Mouse (Mus musculus) layer of hippocampus, adult 8-10 months (tissue): ENCODE results near the gene Fgfr2. TPM values are rescaled to one million over a fixed set of nuclear protein-coding genes. Genes with fewer than 3 reads are reported as not detected.

Experiments
- DNase-seq, 2 experiments: peaks; one replicate each; pipeline ENCODE4 v3.0.0; 2022; ENCODE audit warnings: low spot score in 2 of 2
- total RNA-seq, 4 experiments: library from RNA; stranded (reverse); gene quantifications; 2 replicates each; pipeline ENCODE4 v1.2.4; 2022

Fgfr2 gene
- total RNA-seq, 4 experiments from 2014 or later = 60.7 to 72.9 (median 65.8) TPM

- peak; percentile 78 to 79 for DNase-seq
Measured at GRCm38 (mm10) chr7:130215348-130216252, 2907.6 kb downstream of the Fgfr2 start.

- DNase-seq = no peak
Measured at GRCm38 (mm10) chr7:130213156-130213555, 2910.0 kb downstream of the Fgfr2 start.

- DNase-seq = no peak
Measured at GRCm38 (mm10) chr7:130211411-130211810, 2911.7 kb downstream of the Fgfr2 start.

GRCm38 (mm10) chr7:130208601-130209000 is 2914.5 kb downstream of the Fgfr2 start:
- DNase-seq = no peak

DNA sequence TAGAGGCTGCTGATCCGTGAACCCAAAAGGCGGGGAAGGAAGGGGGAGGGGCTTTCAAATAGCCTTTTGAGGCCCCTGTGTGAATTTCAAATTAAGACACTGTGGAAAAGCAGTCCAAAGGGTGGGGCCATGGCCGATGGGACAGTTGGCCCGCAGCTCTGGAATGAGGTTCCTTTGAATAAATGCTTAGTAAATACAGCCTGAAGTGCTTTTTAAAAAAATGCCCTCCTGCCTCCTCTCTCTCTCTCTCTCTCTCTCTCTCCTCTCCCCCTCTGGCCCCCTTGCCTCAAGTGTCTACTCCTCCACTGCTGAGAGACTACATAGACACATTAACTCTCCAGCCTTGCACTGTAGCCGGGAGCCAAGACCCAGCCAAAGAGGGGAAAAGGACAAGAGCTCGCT is 2917.0 kb downstream of the Fgfr2 start:
- no peak for DNase-seq

GRCm38 (mm10) chr7:130205140-130205539 is 2918.0 kb downstream of the Fgfr2 start:
- DNase-seq = no peak

DNA sequence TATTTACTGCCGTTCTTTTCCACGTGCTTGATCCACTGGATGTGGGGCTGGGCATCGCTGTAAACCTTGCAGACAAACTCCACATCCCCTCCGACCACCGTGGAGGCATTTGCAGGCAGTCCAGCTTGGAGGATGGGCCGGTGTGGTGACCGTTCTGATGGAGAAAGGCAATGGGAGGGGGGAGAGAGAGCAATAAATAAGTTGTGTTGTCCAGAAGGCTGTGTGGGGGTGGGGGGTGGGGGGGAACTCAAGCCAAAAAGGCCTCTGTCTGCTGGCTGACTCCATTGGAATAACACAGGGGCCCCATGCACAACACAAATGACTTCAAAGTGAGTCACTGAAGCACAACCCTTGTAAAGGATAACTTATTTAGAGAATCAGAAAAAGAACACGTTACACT is 2922.1 kb downstream of the Fgfr2 start:
- DNase-seq = no peak

GRCm38 (mm10) chr7:130199951-130200350 is 2923.2 kb downstream of the Fgfr2 start:
- DNase-seq = no peak

- DNase-seq = no peak
Measured at GRCm38 (mm10) chr7:130199317-130199716, 2923.8 kb downstream of the Fgfr2 start.

DNA sequence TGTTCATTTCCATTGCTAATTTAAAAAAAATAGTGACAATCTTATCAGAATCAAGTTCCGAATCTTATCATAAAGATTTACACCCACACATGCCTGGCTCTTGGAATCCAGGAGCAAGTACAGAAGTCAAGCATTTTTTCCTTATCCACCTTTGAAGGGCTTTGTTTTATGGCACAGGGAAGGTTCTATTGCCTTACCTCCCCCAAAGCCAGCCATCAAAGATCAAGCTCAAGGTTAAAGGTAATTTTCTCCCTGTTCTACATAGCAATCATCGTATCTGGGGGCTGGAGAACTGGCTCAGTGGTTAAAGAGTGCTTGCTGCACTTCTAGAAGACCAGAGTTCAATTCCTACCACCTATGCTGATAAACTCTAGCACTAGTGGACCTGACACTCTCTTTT is 2928.1 kb downstream of the Fgfr2 start:
- no peak for DNase-seq

GRCm38 (mm10) chr7:130190329-130190975 is 2932.7 kb downstream of the Fgfr2 start:
- no peak for DNase-seq

DNA sequence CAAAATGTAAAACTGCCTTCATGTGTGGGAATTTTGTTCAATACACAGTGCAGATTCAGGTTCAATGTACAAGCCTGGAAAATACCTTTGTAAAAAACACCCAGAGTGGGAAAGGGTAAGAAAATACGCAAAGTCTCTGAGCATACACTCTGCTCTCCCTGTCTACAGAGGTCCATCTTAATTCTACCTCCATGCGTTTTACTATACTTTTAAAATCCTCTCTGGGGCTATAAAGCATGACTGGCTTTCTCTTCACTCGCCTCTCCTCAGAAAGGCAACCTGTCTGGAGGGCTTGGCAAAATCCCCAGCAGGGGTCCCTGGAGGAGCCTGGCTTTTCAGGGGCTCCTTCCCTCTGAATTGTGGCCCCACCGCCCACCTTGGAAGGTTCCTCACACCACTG is 2933.2 kb downstream of the Fgfr2 start:
- DNase-seq = no peak

GRCm38 (mm10) chr7:130188108-130188507 is 2935.0 kb downstream of the Fgfr2 start:
- no peak for DNase-seq

- no peak for DNase-seq
Measured at GRCm38 (mm10) chr7:130184864-130185263, 2938.3 kb downstream of the Fgfr2 start.

GRCm38 (mm10) chr7:130183960-130184359 is 2939.2 kb downstream of the Fgfr2 start:
- DNase-seq = no peak

DNA sequence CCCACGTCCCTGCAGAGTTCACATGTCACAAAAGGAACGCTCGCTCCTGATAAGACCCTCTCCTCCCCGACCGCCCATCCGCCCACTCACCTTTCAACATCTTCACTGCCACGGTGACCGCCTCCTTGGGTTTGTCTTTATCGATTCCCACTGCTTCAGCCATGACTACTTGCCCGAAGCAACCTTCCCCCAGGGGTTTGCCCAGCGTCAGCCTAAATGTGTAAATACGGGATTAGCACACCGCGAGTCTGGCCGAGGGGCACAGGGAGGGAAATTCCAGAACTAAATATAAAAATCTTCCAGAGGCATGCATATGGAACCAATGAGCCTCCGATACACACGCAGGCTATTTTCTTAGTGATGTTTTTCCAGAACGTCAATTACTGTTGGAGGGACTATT is 2940.6 kb downstream of the Fgfr2 start:
- no peak for DNase-seq

DNA sequence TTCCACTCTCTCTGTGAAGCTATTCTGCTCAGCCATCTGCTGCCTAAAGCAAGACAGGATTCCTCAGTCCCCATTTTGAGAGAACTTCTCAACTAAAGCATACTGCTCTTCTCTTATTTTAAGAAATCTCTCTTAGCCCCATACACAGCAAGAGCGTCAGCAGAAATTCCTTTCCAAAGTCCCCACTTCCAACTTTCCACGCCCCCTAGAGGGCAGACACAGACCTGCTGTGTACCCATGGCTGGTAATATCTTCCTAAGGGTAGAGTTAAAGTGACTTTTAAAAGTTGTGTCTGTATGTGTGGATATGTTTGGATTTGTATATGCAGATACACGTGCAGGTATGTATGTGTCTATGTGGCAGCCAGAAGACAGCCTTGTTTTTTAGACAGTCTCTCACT is 2944.2 kb downstream of the Fgfr2 start:
- no peak for DNase-seq

DNA sequence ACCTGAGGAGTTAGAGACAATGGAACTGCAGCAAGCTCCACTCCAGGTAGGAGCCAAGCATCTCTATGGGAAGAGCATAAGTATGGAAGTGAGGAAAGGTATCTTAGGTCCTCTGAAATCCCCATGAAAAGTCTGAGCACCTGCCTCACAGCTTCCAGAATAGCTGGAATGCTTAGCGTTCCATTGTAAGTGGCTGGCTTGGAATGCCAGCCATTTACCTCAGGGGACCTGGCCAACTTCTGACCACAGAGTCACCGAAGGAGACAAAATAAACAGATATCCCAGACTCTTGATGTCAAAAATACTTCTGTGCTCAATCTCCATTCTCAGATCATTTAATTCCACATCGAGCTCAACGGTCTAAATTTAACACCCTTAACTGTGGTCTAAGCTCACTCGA is 2946.1 kb downstream of the Fgfr2 start:
- no peak for DNase-seq

DNA sequence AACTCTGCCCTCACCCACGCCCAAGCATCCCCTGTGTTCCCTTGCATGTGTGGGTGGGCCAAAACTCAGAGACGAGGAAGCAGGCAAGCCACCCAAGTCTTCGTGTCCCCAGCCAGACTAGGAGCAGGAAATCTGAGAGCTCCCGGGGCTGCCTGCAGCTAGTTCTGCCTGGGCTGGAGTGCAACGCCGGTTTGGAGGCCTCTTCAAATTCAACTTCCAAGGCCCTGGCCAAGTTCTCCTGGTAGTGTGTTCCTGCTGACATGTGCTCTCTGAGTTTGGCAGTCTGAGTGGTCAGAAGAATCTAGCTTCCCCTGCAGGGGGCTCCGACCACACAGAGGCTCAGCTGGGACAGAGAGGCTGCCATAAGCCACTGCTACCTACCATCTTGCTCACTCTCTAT is 2948.6 kb downstream of the Fgfr2 start:
- DNase-seq = no peak

- DNase-seq = no peak
Measured at GRCm38 (mm10) chr7:130173914-130174313, 2949.2 kb downstream of the Fgfr2 start.

- DNase-seq = no peak
Measured at GRCm38 (mm10) chr7:130170144-130170543, 2953.0 kb downstream of the Fgfr2 start.

DNA sequence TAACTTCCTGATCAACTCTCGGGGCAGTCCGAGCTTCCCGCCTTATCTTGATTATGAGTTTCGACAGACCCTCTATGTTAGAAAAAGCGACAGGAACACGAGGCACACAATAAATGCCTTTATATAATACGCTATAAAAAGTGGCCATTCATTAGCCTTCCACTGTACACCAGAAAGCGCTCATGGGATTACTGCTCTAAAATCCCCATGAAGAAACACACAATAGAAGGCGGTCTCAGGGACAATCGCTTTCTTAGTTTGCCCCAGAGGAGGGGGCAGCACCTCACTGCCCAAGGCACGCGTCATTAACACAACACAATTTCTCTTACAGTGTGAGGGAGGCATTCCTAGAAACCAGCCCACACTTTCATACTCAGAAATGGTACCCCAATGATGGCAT is 2954.9 kb downstream of the Fgfr2 start:
- DNase-seq = no peak

GRCm38 (mm10) chr7:130167261-130167660 is 2955.9 kb downstream of the Fgfr2 start:
- DNase-seq = no peak
